Mouse (Mus musculus): Measurements from ENCODE around the gene Triap1. TPM values are rescaled to one million over a fixed set of nuclear protein-coding genes. Genes with fewer than 3 reads are reported as not detected.
A peak's percentile ranks its signal among the peaks of the same experiment; 100 is the strongest.
"Not testable (repeated sequence)": the region's sequence is repeated elsewhere in the genome, so short reads cannot be mapped to it uniquely, and the experiment has no call there.

Triap1 gene
- polyA plus RNA-seq, 2 experiments from 2014 or later = 50.6 to 54.3 TPM

GRCm38 (mm10) chr5:115333626-115334025, 7.4 kb upstream of the Triap1 start:
- no peak for ATAC-seq

DNA sequence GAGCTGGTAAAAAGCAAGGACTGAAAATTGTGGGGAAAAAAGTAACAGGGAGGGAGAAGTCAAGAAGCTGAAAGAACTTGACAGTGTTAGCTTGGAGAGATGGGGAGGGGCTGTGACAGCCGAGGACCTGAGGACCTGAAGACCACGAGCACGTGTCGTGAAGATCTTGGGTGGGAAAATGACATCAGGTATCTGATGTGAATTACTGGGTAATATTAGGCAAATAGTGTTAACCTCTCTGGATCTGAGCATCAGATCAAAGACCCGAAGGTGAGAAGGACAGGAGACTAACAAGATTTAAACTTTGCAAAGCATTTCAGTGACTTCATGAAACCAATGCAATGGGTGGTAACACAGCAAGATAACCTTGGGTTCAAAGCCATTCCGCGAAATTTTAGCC, 1.0 kb upstream of the Triap1 start:
- no peak for ATAC-seq

GRCm38 (mm10) chr5:115341314-115342165, 515 bp downstream of the Triap1 start:
- ATAC-seq = peak; percentile 50

DNA sequence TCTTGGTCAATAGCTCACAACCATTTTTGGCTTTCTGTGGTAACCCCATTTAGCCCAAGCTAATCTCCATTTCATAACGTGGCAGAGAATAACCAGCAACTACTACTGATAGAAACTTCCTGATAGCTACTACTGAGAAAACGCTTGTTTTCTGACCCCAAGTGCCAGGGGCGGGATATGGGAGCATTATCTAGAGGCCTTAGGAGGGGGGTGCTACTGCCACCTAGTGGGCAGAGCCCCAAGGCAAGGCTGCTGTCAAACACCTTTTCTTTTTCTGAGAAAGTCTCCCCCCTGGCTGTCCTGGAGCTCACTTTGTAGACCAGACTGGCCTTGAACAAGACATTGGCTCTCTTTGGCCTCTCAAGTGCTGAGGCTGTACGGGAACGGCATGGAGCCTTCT, 6.5 kb downstream of the Triap1 start:
- peak; percentile 56 for ATAC-seq

- peak; percentile 93 for ATAC-seq
These were observed 7.7 kb downstream of the Triap1 start, which contains the start of gene Cox6a1 for GRCm38 (mm10) chr5:115348546-115349224. Gene Cox6a1 (minus strand): TSS chr5:115348981.

GRCm38 (mm10) chr5:115349225-115349555, 8.2 kb downstream of the Triap1 start:
- no peak for ATAC-seq

DNA sequence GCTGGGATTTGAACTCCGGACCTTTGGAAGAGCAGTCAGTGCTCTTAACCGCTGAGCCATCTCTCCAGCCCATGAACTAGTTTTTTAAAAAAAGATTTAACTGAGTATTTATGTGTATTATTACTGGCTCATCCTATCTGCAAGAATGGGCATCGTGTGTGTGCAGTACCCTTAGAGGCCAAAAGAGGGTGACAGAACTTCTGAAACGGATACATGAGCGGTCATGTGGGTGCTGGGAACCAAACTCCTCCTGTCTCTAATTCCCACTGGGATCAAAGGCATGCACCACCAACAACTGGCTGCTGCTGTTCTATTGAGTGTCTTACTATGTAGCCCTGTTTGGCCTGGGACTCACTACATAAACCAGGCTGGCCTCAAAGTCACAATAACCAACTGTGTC, 10.3 kb downstream of the Triap1 start:
- no peak for ATAC-seq

GRCm38 (mm10) chr5:115355070-115355469, 14.0 kb downstream of the Triap1 start:
- no peak for ATAC-seq

DNA sequence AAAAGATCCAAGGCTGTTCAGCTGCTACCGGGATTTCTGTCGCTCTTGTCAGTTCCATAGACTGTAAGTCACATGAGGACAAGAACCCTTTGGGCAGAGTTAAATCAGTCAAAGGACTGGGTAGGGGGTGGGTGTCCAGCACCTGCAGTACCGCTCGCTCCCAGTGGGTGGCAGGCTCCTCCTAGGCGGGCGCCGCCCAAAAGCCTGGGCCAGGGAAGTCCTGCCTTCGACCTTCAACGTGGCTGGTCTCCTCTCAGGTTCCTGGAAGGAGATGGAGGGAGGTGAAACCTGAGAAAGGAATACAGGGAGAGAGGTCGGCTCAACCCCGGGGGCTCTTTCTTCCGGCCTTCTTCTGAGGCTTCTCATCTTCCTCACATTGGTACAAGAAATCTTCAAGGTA, 17.8 kb downstream of the Triap1 start:
- peak; percentile 68 for ATAC-seq

GRCm38 (mm10) chr5:115359438-115359837, 18.4 kb downstream of the Triap1 start:
- ATAC-seq = no peak

DNA sequence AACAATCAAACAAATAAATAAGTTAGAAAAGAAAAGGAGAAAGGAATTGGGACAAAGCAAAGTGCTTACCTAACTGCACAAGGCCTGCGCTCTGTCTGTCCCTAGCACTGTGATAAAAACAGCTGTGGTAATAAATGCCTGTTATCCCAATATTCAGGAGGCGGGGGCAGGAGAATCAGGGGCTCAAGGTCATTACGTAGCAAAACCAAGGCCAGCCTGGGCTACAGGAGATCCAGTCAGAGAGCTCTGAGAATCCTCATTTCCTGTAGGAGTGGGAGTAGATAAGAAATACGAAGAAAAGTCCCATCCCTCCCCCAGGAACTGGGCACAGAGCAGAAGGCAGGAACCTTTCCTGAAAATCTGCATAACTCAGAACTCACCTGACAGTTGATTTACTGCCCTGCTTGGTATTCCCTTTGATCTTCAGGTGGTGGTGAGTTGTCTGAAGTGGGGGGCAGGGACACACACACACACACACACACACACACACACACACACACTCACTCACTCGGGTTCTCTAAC, 18.9 kb downstream of the Triap1 start:
- ATAC-seq = no peak

DNA sequence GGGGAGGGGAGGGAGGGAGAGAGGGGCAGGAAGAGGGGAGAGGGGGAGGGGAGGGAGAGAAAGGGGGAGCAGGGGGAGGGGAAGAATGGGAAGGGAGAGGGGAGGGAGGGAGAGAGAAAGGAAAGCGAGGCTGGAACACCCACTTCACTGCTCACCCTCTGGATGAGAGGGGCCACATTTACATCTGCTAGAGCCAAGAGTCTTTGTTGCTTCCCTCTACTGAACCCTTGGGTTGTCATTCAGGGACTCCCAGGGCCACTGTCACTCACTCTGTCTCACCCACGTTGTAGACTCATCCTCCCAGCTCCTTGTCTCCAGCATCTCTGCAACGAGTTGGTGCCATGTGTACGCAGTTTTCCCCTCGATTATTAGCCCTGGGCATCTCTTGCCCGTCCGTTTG, 21.2 kb downstream of the Triap1 start:
- no peak for ATAC-seq

GRCm38 (mm10) chr5:115362819-115363714, 22.0 kb downstream of the Triap1 start:
- ATAC-seq = no peak

DNA sequence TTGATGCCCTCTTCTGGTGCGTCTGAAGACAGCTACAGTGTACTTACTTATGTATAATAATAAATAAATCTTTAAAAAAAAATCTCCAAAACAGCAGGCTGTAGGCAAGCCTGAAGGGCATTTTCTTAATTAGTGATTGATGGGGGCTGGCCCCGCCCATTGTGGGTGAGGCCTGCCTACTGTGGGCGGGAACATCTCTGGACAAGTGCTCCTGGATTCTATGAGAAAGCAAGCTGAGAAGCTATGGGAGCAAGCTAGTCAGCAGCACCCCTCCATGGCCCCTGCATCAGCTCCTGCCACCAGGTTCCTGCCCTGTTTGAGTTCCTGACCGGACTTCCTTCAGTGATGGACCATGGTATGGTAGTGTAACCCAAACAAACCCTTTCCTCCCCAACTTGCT, 23.8 kb downstream of the Triap1 start:
- no peak for ATAC-seq

GRCm38 (mm10) chr5:115371736-115372135, 30.7 kb downstream of the Triap1 start:
- no peak for ATAC-seq

DNA sequence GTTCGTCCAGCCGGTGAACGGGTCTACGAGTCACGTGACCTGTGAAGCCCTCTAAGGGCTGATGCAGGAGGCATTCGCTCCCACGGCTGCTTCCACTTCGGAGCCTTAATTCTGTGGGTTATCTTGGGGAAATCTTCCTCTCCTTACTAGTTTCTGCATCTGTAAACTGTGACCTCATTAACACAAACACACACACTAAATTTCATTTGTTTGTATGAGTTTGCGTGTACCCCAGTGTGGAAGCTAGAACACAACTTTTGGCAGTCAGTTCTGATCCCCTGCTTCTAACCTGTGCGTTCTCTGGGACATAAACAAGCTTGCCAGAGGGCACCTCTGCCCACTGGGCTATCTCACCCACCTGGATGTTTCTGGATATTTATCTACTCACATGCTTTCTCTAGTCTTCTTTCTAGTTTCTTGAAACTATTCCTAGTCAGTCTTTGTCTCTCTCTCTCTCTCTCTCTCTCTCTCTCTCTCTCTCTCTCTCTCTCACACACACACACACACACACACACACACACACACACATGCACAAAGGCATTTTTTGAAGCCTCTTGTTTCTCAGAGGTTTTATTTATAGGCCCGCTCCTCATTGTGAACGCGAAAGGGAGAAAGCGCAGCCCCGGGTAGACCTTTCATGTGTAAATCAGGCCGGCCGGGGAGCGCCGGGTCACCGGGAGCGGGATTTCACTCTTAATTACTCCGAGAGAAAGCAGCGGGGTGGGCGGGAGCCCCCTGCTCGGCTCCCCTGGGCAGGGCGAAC, 32.6 kb downstream of the Triap1 start:
- ATAC-seq = no peak

GRCm38 (mm10) chr5:115374204-115374820, 33.3 kb downstream of the Triap1 start:
- ATAC-seq = no peak

DNA sequence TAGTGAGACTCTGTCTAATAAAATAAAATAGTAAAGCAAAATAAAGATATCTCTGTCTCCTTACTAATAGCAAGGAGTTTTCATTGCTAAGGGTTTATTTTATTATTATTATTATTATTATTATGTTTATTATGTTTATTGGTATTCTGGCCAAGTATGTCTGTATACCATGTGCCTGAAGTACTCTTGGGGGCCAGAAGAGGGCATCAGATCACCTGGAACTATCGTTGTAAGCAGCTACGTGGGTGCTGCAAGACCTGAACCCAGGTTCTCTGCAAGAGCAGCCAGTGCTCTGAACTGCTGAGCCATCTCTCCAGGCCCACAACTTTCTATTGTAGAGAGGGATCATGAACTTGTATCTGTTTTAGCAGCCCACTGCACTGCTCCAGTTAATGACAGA, 34.4 kb downstream of the Triap1 start:
- no peak for ATAC-seq

- ATAC-seq = not testable (repeated sequence)
These were observed 37.9 kb downstream of the Triap1 start for GRCm38 (mm10) chr5:115378882-115379281.

GRCm38 (mm10) chr5:115391935-115392334, 50.9 kb downstream of the Triap1 start:
- ATAC-seq = no peak

DNA sequence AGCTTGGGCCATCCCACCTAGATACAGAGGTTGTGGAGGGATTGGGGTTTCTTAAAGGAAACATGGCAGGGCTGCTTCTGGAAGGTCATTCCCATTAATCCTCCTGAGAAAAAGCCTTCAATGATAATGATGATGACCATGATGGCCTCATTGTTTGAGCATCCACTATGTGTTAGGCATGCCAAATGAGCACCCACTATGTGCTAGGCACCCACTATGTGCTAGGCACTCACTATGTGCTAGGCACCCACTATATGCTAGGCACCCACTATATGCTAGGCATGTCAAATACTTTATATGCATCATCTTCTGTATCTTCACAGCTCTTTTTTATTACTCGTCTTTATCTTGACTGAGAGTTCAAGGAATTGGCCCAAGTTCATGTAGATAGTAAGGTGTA, 51.9 kb downstream of the Triap1 start:
- ATAC-seq = no peak

Data from CD4-positive, CD25-positive, alpha-beta regulatory T cell, adult 4 months (primary cell).